Mouse (Mus musculus): ENCODE results near the gene Ccr8. TPM values are rescaled to one million over a fixed set of nuclear protein-coding genes. Genes with fewer than 3 reads are reported as not detected.
A peak's percentile ranks its signal among the peaks of the same experiment; 100 is the strongest.

The Ccr8 gene
- polyA plus RNA-seq, 1 experiment from 2014 or later, result not detected

GRCm38 (mm10) chr9:120135454-120135853, 43.5 kb downstream of the Ccr8 start:
- no peaks in the 10 kb centered on the region for H3K27me3 ChIP-seq
- WGBS, result 92% methylated on average over 11 of the region's 11 CpGs
- H3K4me2 ChIP-seq, result no peak overlapping the region
- no peaks in the 10 kb centered on the region for H3K9me3 ChIP-seq (replicated peaks)
- peaks cover 28% of the 10 kb centered on the region for H3K36me3 ChIP-seq
- H3K27ac ChIP-seq, result no peak overlapping the region
- no peak for ATAC-seq (replicated peaks; ENCODE audit: low FRiP score)
- no peak overlapping the region for H3K9ac ChIP-seq
- H3K4me1 ChIP-seq, result no peaks in the 10 kb centered on the region
- H3K4me3 ChIP-seq (replicated peaks), result no peak overlapping the region

- Histone ChIP-seq H3K4me3 (replicated peaks) (no peak overlapping the region), H3K9ac (no peak overlapping the region), H3K27me3 (no peaks in the 10 kb centered on the region), H3K36me3 (no peaks in the 10 kb centered on the region), H3K4me1 (no peaks in the 10 kb centered on the region), H3K27ac (no peak overlapping the region), H3K4me2 (no peak overlapping the region), H3K9me3 (replicated peaks) (no peaks in the 10 kb centered on the region)
- peak; percentile 60; the same call in 1 of the 2 replicates for ATAC-seq (replicated peaks; ENCODE audit: low FRiP score)
- whole genome bisulfite sequencing, result 8% methylated on average over 4 of the region's 4 CpGs
Observed at GRCm38 (mm10) chr9:120140652-120141051, 48.7 kb downstream of the Ccr8 start.

GRCm38 (mm10) chr9:120144474-120144873, 52.6 kb downstream of the Ccr8 start:
- Histone ChIP-seq H3K4me3 (replicated peaks) (no peak overlapping the region), H3K27me3 (no peaks in the 10 kb centered on the region), H3K4me2 (no peak overlapping the region), H3K4me1 (no peaks in the 10 kb centered on the region), H3K9me3 (replicated peaks) (no peaks in the 10 kb centered on the region), H3K27ac (no peak overlapping the region), H3K9ac (no peak overlapping the region), H3K36me3 (no peaks in the 10 kb centered on the region)
- ATAC-seq (replicated peaks; ENCODE audit: low FRiP score), result no peak
- 81% methylated on average over 13 of the region's 13 CpGs for WGBS

Other genes with a start within 250 kb of the Ccr8 start
- gene Wdr48, start 197.2 kb upstream of the Ccr8 start, polyA plus RNA-seq (2015; fragmentation: Nextera tagmentation; extraction: Ambion mirVana), result 51.9 and 53.6 TPM in 2 replicates
- 27.7 and 29.7 TPM in 2 replicates for gene Gorasp1, start 154.5 kb upstream of the Ccr8 start, polyA plus RNA-seq (2015; fragmentation: Nextera tagmentation; extraction: Ambion mirVana)
- gene Ttc21a, start 154.5 kb upstream of the Ccr8 start, polyA plus RNA-seq (2015; fragmentation: Nextera tagmentation; extraction: Ambion mirVana), result 0.26 and 0.29 TPM in 2 replicates
- gene Csrnp1, start 107.5 kb upstream of the Ccr8 start, polyA plus RNA-seq (2015; fragmentation: Nextera tagmentation; extraction: Ambion mirVana), result 5.6 and 7.1 TPM in 2 replicates
- 0.38 and 0.41 TPM in 2 replicates for gene Xirp1, start 68.5 kb upstream of the Ccr8 start, polyA plus RNA-seq (2015; fragmentation: Nextera tagmentation; extraction: Ambion mirVana)
- gene Cx3cr1, start 22.2 kb upstream of the Ccr8 start, polyA plus RNA-seq (2015; fragmentation: Nextera tagmentation; extraction: Ambion mirVana), result 6.6 and 7.3 TPM in 2 replicates
- gene Slc25a38, start 18.3 kb downstream of the Ccr8 start, polyA plus RNA-seq (2015; fragmentation: Nextera tagmentation; extraction: Ambion mirVana), result 32.4 and 37.1 TPM in 2 replicates
- 1,407 and 1,464 TPM in 2 replicates for gene Rpsa, start 35.6 kb downstream of the Ccr8 start, polyA plus RNA-seq (2015; fragmentation: Nextera tagmentation; extraction: Ambion mirVana)
- not detected in 2 replicates for gene Mobp, start 57.6 kb downstream of the Ccr8 start, polyA plus RNA-seq (2015; fragmentation: Nextera tagmentation; extraction: Ambion mirVana)
- 0.33 and 0.35 TPM in 2 replicates for gene Myrip, start 209.4 kb downstream of the Ccr8 start, polyA plus RNA-seq (2015; fragmentation: Nextera tagmentation; extraction: Ambion mirVana)